Mouse (Mus musculus): Measurements from ENCODE around the gene Trrap. TPM values are rescaled to one million over a fixed set of nuclear protein-coding genes. Genes with fewer than 3 reads are reported as not detected.
A peak's percentile ranks its signal among the peaks of the same experiment; 100 is the strongest.

The Trrap gene
- polyA plus RNA-seq, 1 experiment from 2014 or later: 109 TPM

DNA sequence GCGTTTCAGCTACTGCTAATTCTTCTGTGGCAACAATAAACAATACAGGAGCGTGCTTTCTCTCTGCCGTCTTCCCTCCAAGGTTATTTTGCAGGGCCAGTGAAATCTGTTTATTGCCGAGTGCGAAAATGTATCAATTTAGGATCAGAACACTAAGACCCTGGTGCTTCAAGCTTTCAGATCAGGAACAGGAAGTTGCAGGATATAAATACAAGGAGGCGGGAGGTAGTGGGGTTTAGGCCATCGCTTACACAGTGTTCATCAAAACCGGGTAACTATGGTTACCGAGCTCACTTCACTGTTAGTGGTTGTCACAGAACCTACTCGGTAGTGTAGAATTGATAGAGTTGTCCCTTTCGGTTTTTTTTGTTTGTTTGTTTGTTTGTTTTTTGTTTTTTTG is 886 bp upstream of the Trrap start:
- H3K4me3 ChIP-seq (replicated peaks; ENCODE audit: low read depth, low read length): no peak overlapping the region
- H3K9me3 ChIP-seq (ENCODE audit: control insufficient read depth, low read length): no peaks in the 10 kb centered on the region
- DNase-seq (no peak), ATAC-seq (ENCODE audit: low FRiP score, low TSS enrichment) (no peak)
- H3K27ac ChIP-seq (replicated peaks; ENCODE audit: low read depth, low read length): no peak overlapping the region
- H3K36me3 ChIP-seq (ENCODE audit: control insufficient read depth, insufficient read depth, low read length): peaks cover 10% of the 10 kb centered on the region
- peaks cover 11% of the 10 kb centered on the region for H3K4me1 ChIP-seq (ENCODE audit: control insufficient read depth, insufficient read depth, low read length)
- 89% methylated on average over 11 of the region's 11 CpGs for WGBS
- H3K4me2 ChIP-seq (ENCODE audit: low read length): no peak overlapping the region
- H3K27me3 ChIP-seq (ENCODE audit: control insufficient read depth, insufficient read depth, low read length): no peaks in the 10 kb centered on the region
- H3K9ac ChIP-seq (replicated peaks; ENCODE audit: low read length): no peak overlapping the region

DNA sequence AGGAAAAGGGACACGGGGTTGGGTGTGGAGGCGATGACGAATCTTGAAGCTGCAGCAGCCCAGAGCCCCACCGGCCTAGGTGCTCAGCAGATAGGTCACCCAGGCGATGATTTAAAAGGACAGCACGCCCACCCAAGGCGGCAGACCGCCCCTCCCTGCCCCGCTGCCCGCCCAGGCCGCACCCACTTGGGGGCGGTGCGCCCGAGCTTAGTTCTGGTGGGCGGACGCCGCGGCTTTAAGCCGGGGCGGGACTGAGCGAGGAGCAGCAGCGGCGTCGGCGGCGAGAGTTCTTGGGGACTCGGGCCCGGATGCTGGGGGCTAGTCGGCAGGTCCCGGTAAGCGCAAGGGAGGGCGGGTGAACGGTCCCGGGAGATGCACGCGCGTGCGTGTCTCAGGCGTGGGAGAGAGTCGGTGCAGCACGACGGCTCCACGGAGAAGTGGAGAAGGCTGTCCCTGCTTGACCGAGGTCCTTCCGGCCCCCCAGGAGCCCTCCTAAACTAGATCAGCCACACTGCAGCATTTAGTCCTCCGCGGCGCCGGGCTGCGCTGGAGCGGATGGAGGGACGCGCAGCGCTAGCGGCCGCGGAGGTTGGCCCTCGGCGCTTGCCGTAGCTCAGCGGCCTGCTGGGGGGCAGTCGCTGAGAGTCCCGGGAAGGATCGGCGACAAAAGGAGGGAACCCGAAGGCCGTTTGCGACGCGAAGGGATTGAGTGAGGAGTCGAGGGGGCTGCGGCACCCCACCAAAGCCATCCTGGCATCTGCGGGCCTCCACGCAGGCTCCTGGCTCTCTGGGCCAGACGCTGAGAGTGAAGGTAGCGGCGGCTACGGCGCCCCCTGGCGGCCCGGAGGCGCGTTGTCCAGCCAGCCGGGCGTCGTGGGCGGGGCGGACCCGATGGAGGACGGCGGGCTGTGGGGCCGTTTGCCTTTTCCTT is 644 bp downstream of the Trrap start:
- H3K4me1 ChIP-seq (ENCODE audit: control insufficient read depth, insufficient read depth, low read length): peaks cover 11% of the 10 kb centered on the region
- peaks cover 22% of the 10 kb centered on the region for H3K36me3 ChIP-seq (ENCODE audit: control insufficient read depth, insufficient read depth, low read length)
- H3K27me3 ChIP-seq (ENCODE audit: control insufficient read depth, insufficient read depth, low read length): no peaks in the 10 kb centered on the region
- under 1% methylated on average over 92 of the region's 92 CpGs for WGBS
- peak overlapping the region; percentile 96 for H3K27ac ChIP-seq (replicated peaks; ENCODE audit: low read depth, low read length)
- DNase-seq (peak; percentile 95), ATAC-seq (ENCODE audit: low FRiP score, low TSS enrichment) (peak; percentile 90)
- H3K9ac ChIP-seq (replicated peaks; ENCODE audit: low read length): peak overlapping the region; percentile 87
- H3K4me3 ChIP-seq (replicated peaks; ENCODE audit: low read depth, low read length): peak overlapping the region; percentile 78
- H3K4me2 ChIP-seq (ENCODE audit: low read length): peak overlapping the region; percentile 71
- no peaks in the 10 kb centered on the region for H3K9me3 ChIP-seq (ENCODE audit: control insufficient read depth, low read length)

DNA sequence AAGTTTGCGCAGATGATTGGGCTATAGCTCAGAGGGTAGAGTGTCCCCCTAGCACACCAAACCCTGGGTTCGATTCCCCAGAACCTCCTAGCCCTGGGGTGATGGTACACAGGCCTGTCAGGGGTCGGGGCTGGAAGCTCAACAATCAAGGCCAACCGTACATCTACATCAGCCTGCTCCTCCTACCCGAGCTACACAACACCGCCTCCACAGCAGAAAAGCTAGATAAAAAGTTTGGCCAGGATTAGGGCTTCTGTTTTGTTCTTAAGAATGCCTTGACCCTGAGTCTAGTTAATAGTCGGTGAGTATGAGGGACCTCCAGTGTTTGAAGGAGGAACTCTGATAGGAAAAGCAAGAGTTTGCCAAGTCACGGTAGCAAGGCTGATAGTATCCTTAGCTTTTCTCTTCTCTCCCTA is 1.5 kb downstream of the Trrap start:
- H3K4me2 ChIP-seq (ENCODE audit: low read length): peak overlapping the region; percentile 71
- H3K4me1 ChIP-seq (ENCODE audit: control insufficient read depth, insufficient read depth, low read length): peaks cover 11% of the 10 kb centered on the region
- ATAC-seq (ENCODE audit: low FRiP score, low TSS enrichment) (peak; percentile 14), DNase-seq (no peak)
- peaks cover 31% of the 10 kb centered on the region for H3K36me3 ChIP-seq (ENCODE audit: control insufficient read depth, insufficient read depth, low read length)
- H3K4me3 ChIP-seq (replicated peaks; ENCODE audit: low read depth, low read length): peak overlapping the region; percentile 78
- WGBS: 30% methylated on average over 8 of the region's 8 CpGs
- peak overlapping the region; percentile 87 for H3K9ac ChIP-seq (replicated peaks; ENCODE audit: low read length)
- no peaks in the 10 kb centered on the region for H3K27me3 ChIP-seq (ENCODE audit: control insufficient read depth, insufficient read depth, low read length)
- no peaks in the 10 kb centered on the region for H3K9me3 ChIP-seq (ENCODE audit: control insufficient read depth, low read length)
- H3K27ac ChIP-seq (replicated peaks; ENCODE audit: low read depth, low read length): peak overlapping the region; percentile 96; the same call in 1 of the 2 replicates

DNA sequence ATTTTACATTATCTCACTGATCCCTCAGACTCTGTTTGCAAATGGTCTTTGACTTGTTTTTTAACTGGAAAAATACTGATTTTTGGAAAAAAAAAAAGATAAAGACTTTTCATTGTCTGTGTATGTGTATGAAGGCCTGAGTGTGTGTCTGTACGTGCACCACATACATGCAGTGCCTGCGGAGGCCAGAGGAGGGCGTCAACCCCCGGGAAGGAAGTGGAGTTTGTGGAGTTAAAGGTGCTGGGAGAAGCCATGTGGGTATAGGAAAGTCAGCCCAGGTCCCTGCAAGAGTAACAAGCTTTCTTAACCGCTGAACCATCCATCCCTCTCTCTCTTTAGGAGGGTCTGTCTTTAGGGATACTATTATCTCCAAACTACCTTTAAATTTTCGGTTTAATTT is 5.7 kb downstream of the Trrap start:
- Histone ChIP-seq H3K4me2 (ENCODE audit: low read length) (no peak overlapping the region), H3K27me3 (ENCODE audit: control insufficient read depth, insufficient read depth, low read length) (no peaks in the 10 kb centered on the region), H3K9me3 (ENCODE audit: control insufficient read depth, low read length) (no peaks in the 10 kb centered on the region), H3K4me1 (ENCODE audit: control insufficient read depth, insufficient read depth, low read length) (peaks cover 11% of the 10 kb centered on the region), H3K27ac (replicated peaks; ENCODE audit: low read depth, low read length) (no peak overlapping the region), H3K9ac (replicated peaks; ENCODE audit: low read length) (no peak overlapping the region), H3K36me3 (ENCODE audit: control insufficient read depth, insufficient read depth, low read length) (peaks cover 62% of the 10 kb centered on the region), H3K4me3 (replicated peaks; ENCODE audit: low read depth, low read length) (no peak overlapping the region)
- WGBS: 94% methylated on average over 6 of the region's 6 CpGs
- DNase-seq (no peak), ATAC-seq (ENCODE audit: low FRiP score, low TSS enrichment) (no peak)

DNA sequence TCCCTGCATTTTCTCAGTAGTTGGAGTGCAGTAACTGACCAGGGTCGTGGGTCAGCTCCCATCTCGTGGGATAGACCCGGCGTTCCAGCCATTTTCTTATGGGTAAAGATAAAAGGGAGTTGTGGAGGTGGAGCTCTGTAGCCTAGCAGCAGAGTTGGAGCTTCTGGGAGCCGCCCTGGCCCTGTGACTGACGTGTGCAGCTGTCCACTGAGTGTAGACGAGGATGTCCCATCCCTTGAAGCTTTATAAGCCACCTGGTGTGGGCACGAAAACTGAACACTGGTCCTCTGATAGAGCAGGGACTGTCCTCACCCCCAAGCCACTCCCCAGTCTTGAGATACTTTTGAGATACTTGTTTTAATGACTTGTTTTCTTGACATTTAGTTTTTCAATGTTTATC is 13.1 kb downstream of the Trrap start:
- Histone ChIP-seq H3K4me1 (ENCODE audit: control insufficient read depth, insufficient read depth, low read length) (no peaks in the 10 kb centered on the region), H3K9ac (replicated peaks; ENCODE audit: low read length) (no peak overlapping the region), H3K9me3 (ENCODE audit: control insufficient read depth, low read length) (no peaks in the 10 kb centered on the region), H3K36me3 (ENCODE audit: control insufficient read depth, insufficient read depth, low read length) (peaks cover 92% of the 10 kb centered on the region), H3K27ac (replicated peaks; ENCODE audit: low read depth, low read length) (no peak overlapping the region), H3K4me3 (replicated peaks; ENCODE audit: low read depth, low read length) (no peak overlapping the region), H3K27me3 (ENCODE audit: control insufficient read depth, insufficient read depth, low read length) (no peaks in the 10 kb centered on the region), H3K4me2 (ENCODE audit: low read length) (no peak overlapping the region)
- DNase-seq (no peak), ATAC-seq (ENCODE audit: low FRiP score, low TSS enrichment) (no peak)
- WGBS: 84% methylated on average over 8 of the region's 8 CpGs

DNA sequence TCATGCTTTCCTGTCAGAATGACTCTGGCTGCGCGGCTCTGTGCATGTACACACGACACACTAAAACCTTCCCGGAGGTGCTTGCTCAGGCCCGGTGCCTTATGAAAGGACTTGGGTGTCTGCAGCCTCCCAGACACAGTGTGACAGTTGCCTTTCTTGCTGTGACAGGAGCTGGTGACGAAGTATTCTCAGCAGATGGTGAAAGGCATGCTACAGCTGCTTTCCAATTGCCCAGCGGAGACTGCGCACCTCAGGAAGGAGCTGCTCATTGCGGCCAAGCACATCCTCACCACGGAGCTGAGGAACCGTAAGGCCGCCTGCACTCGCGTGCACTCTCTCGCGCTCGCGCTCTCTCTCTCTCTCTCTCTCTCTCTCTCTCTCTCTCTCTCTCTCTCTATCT is 18.9 kb downstream of the Trrap start:
- Histone ChIP-seq H3K4me2 (ENCODE audit: low read length) (no peak overlapping the region), H3K27ac (replicated peaks; ENCODE audit: low read depth, low read length) (no peak overlapping the region), H3K36me3 (ENCODE audit: control insufficient read depth, insufficient read depth, low read length) (peaks cover 100% of the 10 kb centered on the region), H3K9ac (replicated peaks; ENCODE audit: low read length) (no peak overlapping the region), H3K4me3 (replicated peaks; ENCODE audit: low read depth, low read length) (no peak overlapping the region), H3K4me1 (ENCODE audit: control insufficient read depth, insufficient read depth, low read length) (no peaks in the 10 kb centered on the region), H3K27me3 (ENCODE audit: control insufficient read depth, insufficient read depth, low read length) (no peaks in the 10 kb centered on the region), H3K9me3 (ENCODE audit: control insufficient read depth, low read length) (no peaks in the 10 kb centered on the region)
- WGBS: 96% methylated on average over 18 of the region's 18 CpGs
- DNase-seq (no peak), ATAC-seq (ENCODE audit: low FRiP score, low TSS enrichment) (no peak)

DNA sequence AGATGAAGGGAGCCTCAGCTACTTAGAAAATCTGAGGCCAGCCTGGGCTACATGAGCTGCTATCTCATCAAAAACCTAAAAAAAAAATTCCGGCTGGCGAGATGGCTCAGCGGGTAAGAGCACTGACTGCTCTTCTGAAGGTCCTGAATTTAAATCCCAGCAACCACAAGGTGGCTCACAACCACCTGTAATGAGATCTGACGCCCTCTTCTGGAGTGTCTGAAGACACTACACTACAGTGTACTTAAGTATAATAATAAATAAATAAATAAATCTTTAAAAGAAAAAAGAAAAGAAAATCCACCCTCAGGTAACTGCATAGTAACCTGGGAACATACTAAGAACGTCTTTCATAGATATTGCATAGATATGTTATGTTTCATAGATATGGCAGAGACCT is 25.8 kb downstream of the Trrap start:
- Histone ChIP-seq H3K4me2 (ENCODE audit: low read length) (no peak overlapping the region), H3K27me3 (ENCODE audit: control insufficient read depth, insufficient read depth, low read length) (no peaks in the 10 kb centered on the region), H3K4me1 (ENCODE audit: control insufficient read depth, insufficient read depth, low read length) (no peaks in the 10 kb centered on the region), H3K9ac (replicated peaks; ENCODE audit: low read length) (no peak overlapping the region), H3K36me3 (ENCODE audit: control insufficient read depth, insufficient read depth, low read length) (peaks cover 100% of the 10 kb centered on the region), H3K9me3 (ENCODE audit: control insufficient read depth, low read length) (no peaks in the 10 kb centered on the region), H3K27ac (replicated peaks; ENCODE audit: low read depth, low read length) (no peak overlapping the region), H3K4me3 (replicated peaks; ENCODE audit: low read depth, low read length) (no peak overlapping the region)
- WGBS: 85% methylated on average over 5 of the region's 5 CpGs
- DNase-seq (no peak), ATAC-seq (ENCODE audit: low FRiP score, low TSS enrichment) (no peak)

DNA sequence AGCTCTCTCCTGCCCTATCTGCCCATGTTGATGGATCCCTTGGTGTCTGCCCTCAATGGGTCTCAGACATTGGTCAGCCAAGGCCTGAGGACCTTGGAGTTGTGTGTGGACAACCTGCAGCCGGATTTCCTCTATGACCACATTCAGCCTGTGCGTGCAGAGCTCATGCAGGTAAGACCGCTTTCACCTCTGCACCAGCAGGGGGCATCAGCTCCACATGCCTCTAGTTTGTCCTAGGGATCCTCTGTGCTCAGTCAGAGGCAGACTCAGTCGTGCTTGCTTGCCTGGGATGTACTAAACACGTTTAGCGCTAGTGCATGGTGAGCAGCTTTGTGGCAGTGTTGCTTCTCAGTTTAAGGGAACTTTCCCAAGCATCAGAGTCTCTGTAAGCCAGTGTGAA is 27.2 kb downstream of the Trrap start:
- DNase-seq (peak; percentile 49), ATAC-seq (ENCODE audit: low FRiP score, low TSS enrichment) (no peak)
- peaks cover 100% of the 10 kb centered on the region for H3K36me3 ChIP-seq (ENCODE audit: control insufficient read depth, insufficient read depth, low read length)
- WGBS: 74% methylated on average over 6 of the region's 6 CpGs
- H3K27ac ChIP-seq (replicated peaks; ENCODE audit: low read depth, low read length): no peak overlapping the region
- no peaks in the 10 kb centered on the region for H3K27me3 ChIP-seq (ENCODE audit: control insufficient read depth, insufficient read depth, low read length)
- H3K9ac ChIP-seq (replicated peaks; ENCODE audit: low read length): no peak overlapping the region
- no peak overlapping the region for H3K4me3 ChIP-seq (replicated peaks; ENCODE audit: low read depth, low read length)
- H3K4me2 ChIP-seq (ENCODE audit: low read length): no peak overlapping the region
- no peaks in the 10 kb centered on the region for H3K9me3 ChIP-seq (ENCODE audit: control insufficient read depth, low read length)
- H3K4me1 ChIP-seq (ENCODE audit: control insufficient read depth, insufficient read depth, low read length): no peaks in the 10 kb centered on the region

DNA sequence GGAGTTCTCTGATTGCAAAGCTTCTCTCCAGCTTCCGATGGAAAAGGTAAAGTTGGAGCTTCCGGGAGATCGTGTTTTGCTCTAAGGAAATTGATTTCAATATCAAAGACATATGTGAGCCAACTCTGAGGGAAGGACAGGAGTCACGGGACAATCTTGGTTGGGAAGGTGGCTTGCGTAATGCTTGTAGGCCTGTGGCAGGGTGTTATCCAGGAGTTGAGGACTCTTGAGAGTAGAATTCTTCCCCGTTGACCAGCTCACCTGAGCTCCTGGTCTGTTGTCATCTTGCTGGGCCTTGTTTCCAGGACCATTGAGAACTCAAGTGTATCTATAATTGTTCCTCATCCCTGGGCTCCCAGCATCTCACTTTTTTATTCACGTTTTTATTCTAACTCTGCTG is 29.6 kb downstream of the Trrap start:
- Histone ChIP-seq H3K4me2 (ENCODE audit: low read length) (no peak overlapping the region), H3K4me1 (ENCODE audit: control insufficient read depth, insufficient read depth, low read length) (no peaks in the 10 kb centered on the region), H3K27me3 (ENCODE audit: control insufficient read depth, insufficient read depth, low read length) (no peaks in the 10 kb centered on the region), H3K4me3 (replicated peaks; ENCODE audit: low read depth, low read length) (no peak overlapping the region), H3K27ac (replicated peaks; ENCODE audit: low read depth, low read length) (no peak overlapping the region), H3K36me3 (ENCODE audit: control insufficient read depth, insufficient read depth, low read length) (peaks cover 100% of the 10 kb centered on the region), H3K9me3 (ENCODE audit: control insufficient read depth, low read length) (no peaks in the 10 kb centered on the region), H3K9ac (replicated peaks; ENCODE audit: low read length) (no peak overlapping the region)
- WGBS: 96% methylated on average over 7 of the region's 7 CpGs
- DNase-seq (no peak), ATAC-seq (ENCODE audit: low FRiP score, low TSS enrichment) (no peak)

All from midbrain, embryonic 14.5 days (tissue).